19 mouse cellular contexts compared by ENCODE assay signal in genomic region chr2:59960495-59960772, GRCm38 (mm10).
"Had no signal": no experiment of that assay in that cellular context is flagged by ENCODE, and none has a peak within 500 bp of the region (broad histone marks: within the 10 kb centered on the region; RNA-seq: fewer than 3 reads in every experiment).

No protein-coding gene starts in this region.

- H3K4me2 ChIP-seq: limb, embryonic 12.5 days; limb, embryonic 15.5 days; liver, embryonic 11.5 days; lung, embryonic 15.5 days; midbrain, embryonic 13.5 days; neural tube, embryonic 13.5 days had no signal

- H3K27ac ChIP-seq: limb, embryonic 12.5 days; limb, embryonic 15.5 days; liver, embryonic 14.5 days; lung, embryonic 15.5 days; midbrain, embryonic 10.5 days; midbrain, embryonic 13.5 days; neural tube, embryonic 13.5 days had no signal

- ATAC-seq: liver, postnatal 0 days; midbrain, embryonic 13.5 days; midbrain, embryonic 16.5 days had no signal

- H3K4me3 ChIP-seq: limb, embryonic 12.5 days; limb, embryonic 15.5 days; lung, embryonic 15.5 days; megakaryocyte, embryonic 14.5 days; midbrain, embryonic 10.5 days; midbrain, embryonic 13.5 days; myocyte; neural tube, embryonic 13.5 days had no signal

- H3K9ac ChIP-seq: limb, embryonic 12.5 days; limb, embryonic 15.5 days; liver, embryonic 14.5 days; liver, postnatal 0 days; lung, embryonic 15.5 days; midbrain, embryonic 13.5 days; neural tube, embryonic 13.5 days had no signal

- H3K9me3 ChIP-seq: limb, embryonic 12.5 days; limb, embryonic 15.5 days; lung, embryonic 15.5 days; megakaryocyte, embryonic 14.5 days; midbrain, embryonic 10.5 days; midbrain, embryonic 13.5 days; neural tube, embryonic 13.5 days had no signal

- DNase-seq: kidney, postnatal 14 days; kidney, postnatal 4 days; left cerebral cortex, postnatal 4 days; liver, postnatal 0 days; lung, postnatal 10 days; lung, postnatal 36 days; thymus, adult 18-20 months; thymus, postnatal 36 days had no signal

- H3K27me3 ChIP-seq: limb, embryonic 12.5 days; limb, embryonic 15.5 days; lung, embryonic 15.5 days; megakaryocyte, embryonic 14.5 days; midbrain, embryonic 13.5 days; neural tube, embryonic 13.5 days had no signal

- H3K4me1 ChIP-seq: limb, embryonic 12.5 days; limb, embryonic 15.5 days; lung, embryonic 15.5 days; megakaryocyte, embryonic 14.5 days; midbrain, embryonic 10.5 days; midbrain, embryonic 13.5 days had no signal
